Mouse (Mus musculus) c-Kit-positive CD71-positive TER-119-negative erythroid progenitor cells, embryonic 14.5 days (primary cell): ENCODE measurements around the gene Klf5.

Experiments
- DNase-seq: peaks from one replicate; pipeline ENCODE4 v3.0.0-alpha.2; 2013; ENCODE audit warnings: low read depth

Klf5 gene

DNA sequence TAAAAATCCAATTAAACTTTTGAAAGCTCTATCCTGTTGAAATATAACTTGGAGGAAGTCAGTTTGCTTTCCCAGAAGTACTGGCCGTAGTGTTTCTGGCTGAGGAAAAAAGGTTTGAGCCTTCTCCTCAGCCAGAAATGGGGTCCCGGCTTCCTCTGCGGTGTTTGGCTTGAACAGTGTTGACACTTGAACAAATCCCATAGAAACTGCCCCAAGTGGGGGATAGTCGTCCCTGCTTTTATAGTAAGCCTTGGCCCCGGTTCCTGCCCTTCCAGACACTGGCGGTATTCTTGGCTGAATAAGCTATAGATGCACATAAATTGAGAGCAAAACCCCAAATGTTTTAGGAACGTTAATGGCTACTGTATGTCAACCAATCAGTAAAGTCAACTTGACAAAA lies 11.9 kb downstream of the Klf5 start:
- no peak for DNase-seq

DNA sequence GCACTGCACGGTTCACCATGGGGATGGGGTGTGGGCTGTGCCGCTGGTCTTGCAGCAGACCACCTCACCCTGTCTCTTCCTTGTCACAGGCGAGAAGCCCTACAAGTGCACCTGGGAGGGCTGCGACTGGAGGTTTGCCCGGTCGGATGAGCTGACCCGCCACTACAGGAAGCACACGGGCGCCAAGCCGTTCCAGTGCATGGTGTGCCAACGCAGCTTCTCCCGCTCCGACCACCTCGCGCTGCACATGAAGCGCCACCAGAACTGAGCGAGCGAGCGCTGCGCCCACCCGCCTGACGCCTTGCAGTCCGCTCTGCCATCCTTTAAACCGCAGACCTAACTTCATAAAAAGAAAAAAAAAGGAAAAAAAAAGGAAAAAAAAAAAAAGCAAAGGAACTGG lies 14.6 kb downstream of the Klf5 start:
- DNase-seq: no peak

DNA sequence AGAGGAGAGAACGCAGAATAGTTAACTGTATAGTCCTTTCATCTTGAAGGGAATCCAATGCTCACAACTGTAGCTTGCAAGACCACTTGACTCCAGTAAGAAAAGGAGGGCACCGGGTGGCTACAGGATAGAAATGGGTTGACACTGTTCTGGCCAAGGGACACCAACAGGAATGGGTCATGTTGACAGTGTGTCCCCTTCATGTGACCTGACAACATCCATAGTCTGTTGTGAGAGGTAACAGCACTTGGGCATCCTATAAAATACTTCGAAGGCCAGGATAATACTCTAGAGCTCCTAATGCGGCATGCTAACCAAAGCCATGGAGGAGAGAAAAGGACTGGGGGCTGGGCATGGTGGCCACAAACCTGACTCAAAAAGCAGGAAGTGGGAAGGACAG lies 17.8 kb downstream of the Klf5 start:
- no peak for DNase-seq

DNA sequence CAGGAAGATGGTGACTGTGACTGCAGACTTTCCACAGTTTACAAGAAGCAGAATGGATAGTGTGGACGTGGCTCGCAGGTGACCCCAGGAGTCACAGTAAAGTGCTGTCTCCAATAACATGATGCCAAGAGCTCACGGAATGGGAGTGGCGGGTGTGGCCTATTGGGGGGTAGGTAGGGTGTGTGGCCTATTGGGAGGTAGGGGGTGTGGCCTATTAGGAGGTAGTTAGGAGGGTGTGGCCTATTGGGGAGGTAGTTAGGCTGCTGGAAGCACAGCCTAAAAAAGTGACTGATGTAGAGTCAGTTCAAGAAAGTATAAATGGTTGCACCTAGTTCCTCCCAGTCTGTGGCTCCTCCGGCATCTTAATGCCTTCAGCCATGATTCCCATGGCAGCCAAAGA lies 22.2 kb downstream of the Klf5 start:
- DNase-seq: no peak

GRCm38 (mm10) chr14:99323376-99323775 lies 24.9 kb downstream of the Klf5 start:
- no peak for DNase-seq

GRCm38 (mm10) chr14:99324523-99324922 lies 26.0 kb downstream of the Klf5 start:
- no peak for DNase-seq

GRCm38 (mm10) chr14:99325597-99326472 lies 27.3 kb downstream of the Klf5 start:
- no peak for DNase-seq

DNA sequence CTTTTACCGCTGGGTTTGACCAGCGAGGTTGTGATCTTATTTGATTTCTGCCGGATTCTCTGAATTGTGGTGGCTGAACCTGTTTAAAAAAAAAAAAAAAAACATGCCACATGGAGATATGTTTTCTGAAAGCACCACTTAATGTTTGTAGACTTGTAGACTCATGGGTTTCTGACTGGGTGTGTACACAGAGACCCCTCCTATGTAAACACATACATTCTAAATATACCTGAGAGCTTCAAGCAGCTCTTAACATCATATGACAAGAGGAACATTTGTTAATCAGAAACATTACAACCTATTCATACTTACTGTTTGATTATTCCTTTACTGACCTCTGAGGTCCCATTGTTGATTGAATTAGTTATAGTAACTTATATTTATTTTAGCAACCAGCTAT lies 38.1 kb downstream of the Klf5 start:
- no peak for DNase-seq

DNA sequence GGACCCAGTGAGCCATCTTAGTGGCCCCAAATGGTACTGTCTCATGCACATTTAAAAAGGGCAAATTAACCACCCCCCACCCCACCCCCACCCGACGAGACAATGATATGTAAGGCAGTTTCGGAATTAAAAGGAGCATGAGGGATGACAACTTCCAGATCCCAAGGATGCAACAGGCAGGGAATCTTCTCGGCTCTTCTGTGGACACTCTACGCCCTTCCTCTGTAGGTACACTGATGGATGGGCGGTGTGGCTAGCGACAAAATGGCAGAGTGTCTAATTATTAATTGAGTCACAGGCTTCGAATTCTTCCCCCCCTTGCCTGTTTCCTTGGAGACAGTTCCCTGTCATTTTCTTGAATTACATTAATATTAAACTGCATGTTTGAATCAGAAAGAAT lies 40.5 kb downstream of the Klf5 start:
- no peak for DNase-seq

- no peak for DNase-seq
These were observed 41.4 kb downstream of the Klf5 start for GRCm38 (mm10) chr14:99339681-99340522.

DNA sequence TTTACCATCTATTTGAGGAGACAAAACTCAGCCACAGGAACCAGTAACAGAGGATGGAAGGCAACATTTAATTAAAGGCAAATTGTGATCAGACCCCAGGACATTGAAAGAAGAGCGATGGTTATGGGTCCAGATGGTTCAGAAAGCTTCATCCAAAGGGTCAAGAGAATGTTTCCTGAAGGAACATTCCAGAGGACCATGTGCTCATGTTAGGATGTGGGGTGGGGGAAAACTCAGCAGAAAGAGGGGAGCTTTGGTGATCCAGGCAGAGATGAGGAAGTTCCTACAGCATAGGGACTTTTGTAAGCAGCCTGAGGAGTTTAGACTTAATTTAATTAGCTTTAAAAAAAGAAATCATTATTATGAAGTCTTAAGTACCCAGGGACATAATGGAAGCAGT lies 42.2 kb downstream of the Klf5 start:
- no peak for DNase-seq

GRCm38 (mm10) chr14:99348175-99348764 lies 49.8 kb downstream of the Klf5 start:
- no peak for DNase-seq

DNA sequence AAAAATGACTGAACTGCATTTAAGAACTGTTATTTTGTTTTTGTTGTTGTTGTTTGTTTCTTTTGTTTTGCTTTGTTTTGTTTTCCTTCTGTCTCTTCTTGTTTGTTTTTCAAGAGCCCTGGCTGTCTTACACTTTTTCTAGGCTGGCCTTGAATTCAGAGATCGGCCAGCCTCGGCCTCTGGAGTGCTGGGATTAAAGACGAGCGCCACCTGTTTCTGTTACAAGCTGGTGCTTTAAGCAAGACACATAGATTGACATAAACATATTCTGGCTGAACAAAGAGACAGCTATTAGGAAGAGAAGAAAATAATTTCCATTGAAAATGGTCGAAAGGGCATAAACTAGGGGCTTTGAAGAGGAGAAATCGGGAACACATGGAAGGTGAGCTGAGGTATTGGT lies 51.1 kb downstream of the Klf5 start:
- DNase-seq: no peak

- no peak for DNase-seq
These were observed 54.5 kb downstream of the Klf5 start for GRCm38 (mm10) chr14:99352989-99353388.

DNA sequence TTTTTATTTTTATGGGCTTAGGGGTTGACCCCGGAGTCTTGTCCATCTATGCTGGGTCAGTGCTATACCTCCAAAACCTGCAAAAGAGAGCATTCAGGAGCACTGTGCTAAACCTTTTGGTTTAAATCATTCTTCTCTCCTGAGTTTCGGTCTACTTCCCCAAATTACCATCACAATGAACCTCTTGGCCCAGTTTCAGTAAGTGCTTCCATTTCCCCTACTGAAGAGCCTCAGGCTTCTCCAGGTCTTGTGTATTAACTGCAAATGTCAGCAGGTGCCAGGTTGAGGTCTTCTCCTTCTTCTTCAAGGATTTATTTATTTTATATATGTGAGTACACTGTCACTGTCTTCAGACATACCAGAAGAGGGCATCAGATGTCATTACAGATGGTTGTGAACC lies 55.6 kb downstream of the Klf5 start:
- no peak for DNase-seq

GRCm38 (mm10) chr14:99354761-99355609 lies 56.5 kb downstream of the Klf5 start:
- DNase-seq: no peak

GRCm38 (mm10) chr14:99355610-99355870 lies 57.0 kb downstream of the Klf5 start:
- DNase-seq: no peak

DNA sequence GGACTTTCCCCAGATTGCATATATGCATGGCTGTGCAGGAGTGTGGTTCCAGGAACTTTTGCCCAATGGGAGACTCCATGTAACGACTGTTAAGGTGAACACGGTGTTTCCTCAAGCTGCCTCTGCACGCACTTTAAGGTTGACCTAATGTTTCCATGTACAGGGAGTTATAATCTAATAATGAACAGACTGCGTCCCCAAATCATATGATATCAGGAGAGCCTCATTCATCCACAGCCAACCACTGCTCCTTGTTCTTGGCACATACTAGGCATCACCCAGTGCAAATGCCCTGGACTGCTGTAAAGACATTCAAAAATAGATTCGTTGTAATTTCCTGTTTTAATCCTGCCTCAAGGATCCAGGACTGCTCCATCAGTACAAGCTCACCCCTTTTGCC lies 64.5 kb downstream of the Klf5 start:
- DNase-seq: no peak

- no peak for DNase-seq
These were observed 65.7 kb downstream of the Klf5 start for GRCm38 (mm10) chr14:99364007-99364784.
